Mouse (Mus musculus) testis, adult 2 months (tissue): ENCODE measurements around the gene Cdh1.

ENCODE experiments used
- CTCF ChIP-seq: fragments of 200-500 bp; IDR thresholded peaks from 2 replicates; pipeline ENCODE4 v1.5.1; 2012; ENCODE audit warnings: low read depth, mild to moderate bottlenecking, inconsistent platforms, low read length, moderate library complexity; ENCODE audit not compliant: control insufficient read depth, insufficient read depth, insufficient replicate concordance
- POLR2A ChIP-seq: fragments of 200-500 bp; IDR thresholded peaks from 2 replicates; pipeline ENCODE4 v1.6.1; 2012; ENCODE audit warnings: low read depth, mild to moderate bottlenecking, inconsistent platforms, low read length, moderate library complexity; ENCODE audit not compliant: control insufficient read depth

GRCm38 (mm10) chr8:106629456-106629855 is 26.3 kb downstream of the Cdh1 start:
- TF ChIP-seq POLR2A = no peak
- TF ChIP-seq CTCF = no peak
